Mouse (Mus musculus) spleen, adult 2 months (tissue): ENCODE results near the gene 9230102O04Rik. TPM values are rescaled to one million over a fixed set of nuclear protein-coding genes. Genes with fewer than 3 reads are reported as not detected.

Source experiments
- DNase-seq, 2 experiments: peaks; one replicate each; pipeline versions ENCODE4 v3.0.0 to v3.0.0-alpha.2; 2012 to 2021; ENCODE audit warnings: low spot score in 2 of 2, low read depth in 1 of 2
- H3K27ac ChIP-seq: fragments of 200-500 bp; 2 replicates; pipeline ENCODE4 v1.5.1; 2012; ENCODE audit warnings: low read length, inconsistent platforms; ENCODE audit not compliant: insufficient read depth
- H3K27me3 ChIP-seq: fragments of 200-500 bp; 2 replicates; pipeline ENCODE4 v1.6.1; 2012; ENCODE audit warnings: mild to moderate bottlenecking, moderate library complexity, low read length, inconsistent platforms; ENCODE audit not compliant: control insufficient read depth, insufficient read depth
- H3K36me3 ChIP-seq: fragments of 200-500 bp; 2 replicates; pipeline ENCODE4 v1.6.1; 2012; ENCODE audit warnings: mild to moderate bottlenecking, low read length, inconsistent platforms; ENCODE audit not compliant: control insufficient read depth, insufficient read depth
- H3K4me1 ChIP-seq: fragments of 200-500 bp; 2 replicates; pipeline ENCODE4 v1.6.1; 2011; ENCODE audit warnings: inconsistent platforms; ENCODE audit not compliant: control insufficient read depth, insufficient read depth, insufficient read length
- H3K4me3 ChIP-seq: fragments of 200-500 bp; 2 replicates; pipeline ENCODE4 v1.5.1; 2011; ENCODE audit warnings: mild to moderate bottlenecking, inconsistent platforms; ENCODE audit not compliant: insufficient read depth, insufficient read length; ENCODE audit errors: extremely low read depth
- CTCF ChIP-seq: fragments of 200-500 bp; IDR thresholded peaks from 2 replicates; pipeline ENCODE4 v1.5.1; 2011; ENCODE audit warnings: mild to moderate bottlenecking, inconsistent platforms; ENCODE audit not compliant: insufficient read depth, insufficient read length, insufficient replicate concordance; ENCODE audit errors: extremely low read depth
- POLR2A ChIP-seq: fragments of 200-500 bp; IDR thresholded peaks from 2 replicates; pipeline ENCODE4 v1.6.1; 2011; ENCODE audit warnings: low read depth, low read length, inconsistent platforms
- WGBS: fragments of 180-500 bp; shearing (Covaris S2); methylation state at CpG from one replicate; pipeline ENCODE4 v1.1.7; 2018; 5-methylcytosine and 5-hydroxymethylcytosine counted together
- polyA plus RNA-seq: library from polyadenylated mRNA; depleted of rRNA; stranded (reverse); fragments of >200 nt; gene quantifications from 2 replicates; pipeline ENCODE4 v1.2.3, GENCODE M21; 2012; rRNA removed

Gene 9230102O04Rik
- polyA plus RNA-seq, 1 experiment, result not detected

- no peak for DNase-seq
- TF ChIP-seq CTCF (no peak), POLR2A (no peak)
- no peaks in the 10 kb centered on the region for H3K27me3 ChIP-seq
- H3K4me3 ChIP-seq, result no peak overlapping the region
- H3K4me1 ChIP-seq, result no peaks in the 10 kb centered on the region
- no peak overlapping the region for H3K27ac ChIP-seq
- H3K36me3 ChIP-seq, result no peaks in the 10 kb centered on the region
- 87% methylated on average over 13 of the region's 13 CpGs for WGBS
Observed at GRCm38 (mm10) chr2:9852851-9853576, 36.3 kb downstream of the 9230102O04Rik start.

- Histone ChIP-seq H3K4me3 (no peak overlapping the region), H3K27me3 (no peaks in the 10 kb centered on the region), H3K36me3 (no peaks in the 10 kb centered on the region), H3K27ac (no peak overlapping the region), H3K4me1 (no peaks in the 10 kb centered on the region)
- 89% methylated on average over 7 of the region's 7 CpGs for WGBS
- no peak for TF ChIP-seq POLR2A
- no peak for TF ChIP-seq CTCF
- DNase-seq, result no peak
Observed at GRCm38 (mm10) chr2:9835195-9835594, 54.1 kb downstream of the 9230102O04Rik start.

- TF ChIP-seq POLR2A (no peak), CTCF (no peak)
- H3K27ac ChIP-seq, result no peak overlapping the region
- H3K36me3 ChIP-seq, result no peaks in the 10 kb centered on the region
- WGBS, result 87% methylated on average over 7 of the region's 7 CpGs
- no peak overlapping the region for H3K4me3 ChIP-seq
- no peaks in the 10 kb centered on the region for H3K4me1 ChIP-seq
- DNase-seq, result no peak
- H3K27me3 ChIP-seq, result no peaks in the 10 kb centered on the region
Observed at GRCm38 (mm10) chr2:9833712-9834111, 55.6 kb downstream of the 9230102O04Rik start.

Other genes with a start within 250 kb of the 9230102O04Rik start
- gene 4930412O13Rik, start 8.3 kb downstream of the 9230102O04Rik start, polyA plus RNA-seq, result not detected in 2 replicates
- 5.9 and 9.6 TPM in 2 replicates for gene Gata3, start 494 bp upstream of the 9230102O04Rik start, polyA plus RNA-seq
- gene Taf3, start 159.1 kb upstream of the 9230102O04Rik start, polyA plus RNA-seq, result 6.6 and 8.2 TPM in 2 replicates
- 107 and 116 TPM in 2 replicates for gene Atp5c1, start 191.0 kb upstream of the 9230102O04Rik start, polyA plus RNA-seq
- 2.2 and 2.7 TPM in 2 replicates for gene Kin, start 191.1 kb upstream of the 9230102O04Rik start, polyA plus RNA-seq
- 0.14 and 0.19 TPM in 2 replicates for gene Itih2, start 241.9 kb upstream of the 9230102O04Rik start, polyA plus RNA-seq